Mouse (Mus musculus): ENCODE results near the gene Spon1. TPM values are rescaled to one million over a fixed set of nuclear protein-coding genes. Genes with fewer than 3 reads are reported as not detected.

Gene Spon1
- polyA plus RNA-seq, 1 experiment = 1.2 TPM

- Histone ChIP-seq H3K4me1 (ENCODE audit: control insufficient read depth, insufficient read depth, insufficient read length) (no peaks in the 10 kb centered on the region), H3K36me3 (ENCODE audit: control insufficient read depth, insufficient read depth, low read length) (peaks cover 19% of the 10 kb centered on the region), H3K4me3 (ENCODE audit: extremely low read depth, insufficient read depth, insufficient read length) (no peak overlapping the region), H3K27me3 (ENCODE audit: control insufficient read depth, insufficient read depth, low read length) (no peaks in the 10 kb centered on the region), H3K27ac (ENCODE audit: insufficient read depth, low read length) (no peak overlapping the region)
- TF ChIP-seq POLR2A (IDR thresholded peaks at IDR 0.05; ENCODE audit: low read depth, low read length) (no peak), CTCF (IDR thresholded peaks at IDR 0.05; ENCODE audit: extremely low read depth, insufficient read depth, insufficient read length, insufficient replicate concordance) (no peak)
- no peak for DNase-seq (ENCODE audit: low read depth in 1 of 2, low spot score in 2 of 2)
- 70% methylated on average over 26 of the region's 26 CpGs for WGBS
These were observed 277.5 kb downstream of the Spon1 start for GRCm38 (mm10) chr7:114042973-114043928.

GRCm38 (mm10) chr7:114043929-114044549 is 278.2 kb downstream of the Spon1 start:
- Histone ChIP-seq H3K36me3 (ENCODE audit: control insufficient read depth, insufficient read depth, low read length) (peaks cover 21% of the 10 kb centered on the region), H3K4me1 (ENCODE audit: control insufficient read depth, insufficient read depth, insufficient read length) (no peaks in the 10 kb centered on the region), H3K27ac (ENCODE audit: insufficient read depth, low read length) (no peak overlapping the region), H3K4me3 (ENCODE audit: extremely low read depth, insufficient read depth, insufficient read length) (no peak overlapping the region), H3K27me3 (ENCODE audit: control insufficient read depth, insufficient read depth, low read length) (no peaks in the 10 kb centered on the region)
- TF ChIP-seq POLR2A (IDR thresholded peaks at IDR 0.05; ENCODE audit: low read depth, low read length) (no peak), CTCF (IDR thresholded peaks at IDR 0.05; ENCODE audit: extremely low read depth, insufficient read depth, insufficient read length, insufficient replicate concordance) (no peak)
- no peak for DNase-seq (ENCODE audit: low read depth in 1 of 2, low spot score in 2 of 2)
- WGBS = 25% methylated on average over 6 of the region's 6 CpGs

- no peaks in the 10 kb centered on the region for H3K27me3 ChIP-seq (ENCODE audit: control insufficient read depth, insufficient read depth, low read length)
- H3K4me3 ChIP-seq (ENCODE audit: extremely low read depth, insufficient read depth, insufficient read length) = no peak overlapping the region
These were observed 280.0 kb downstream of the Spon1 start for GRCm38 (mm10) chr7:114045814-114046213.

GRCm38 (mm10) chr7:114053720-114054119 is 287.9 kb downstream of the Spon1 start:
- no peak overlapping the region for H3K4me3 ChIP-seq (ENCODE audit: extremely low read depth, insufficient read depth, insufficient read length)
- H3K27me3 ChIP-seq (ENCODE audit: control insufficient read depth, insufficient read depth, low read length) = no peaks in the 10 kb centered on the region
- 86% methylated on average over 4 of the region's 4 CpGs for WGBS
- no peak overlapping the region for H3K27ac ChIP-seq (ENCODE audit: insufficient read depth, low read length)
- TF ChIP-seq POLR2A (IDR thresholded peaks at IDR 0.05; ENCODE audit: low read depth, low read length) (no peak), CTCF (IDR thresholded peaks at IDR 0.05; ENCODE audit: extremely low read depth, insufficient read depth, insufficient read length, insufficient replicate concordance) (no peak)
- no peaks in the 10 kb centered on the region for H3K4me1 ChIP-seq (ENCODE audit: control insufficient read depth, insufficient read depth, insufficient read length)
- peaks cover 16% of the 10 kb centered on the region for H3K36me3 ChIP-seq (ENCODE audit: control insufficient read depth, insufficient read depth, low read length)
- DNase-seq (ENCODE audit: low read depth in 1 of 2, low spot score in 2 of 2) = no peak

More at GRCm38 (mm10) chr7:114045814-114046213, 280.0 kb downstream of the Spon1 start:
- Histone ChIP-seq H3K36me3 (ENCODE audit: control insufficient read depth, insufficient read depth, low read length) (peaks cover 24% of the 10 kb centered on the region), H3K27ac (ENCODE audit: insufficient read depth, low read length) (no peak overlapping the region), H3K4me1 (ENCODE audit: control insufficient read depth, insufficient read depth, insufficient read length) (no peaks in the 10 kb centered on the region)
- TF ChIP-seq POLR2A (IDR thresholded peaks at IDR 0.05; ENCODE audit: low read depth, low read length) (no peak), CTCF (IDR thresholded peaks at IDR 0.05; ENCODE audit: extremely low read depth, insufficient read depth, insufficient read length, insufficient replicate concordance) (no peak)
- WGBS = 82% methylated on average over 2 of the region's 2 CpGs
- DNase-seq (ENCODE audit: low read depth in 1 of 2, low spot score in 2 of 2) = no peak

- DNase-seq (ENCODE audit: low read depth in 1 of 2, low spot score in 2 of 2) = no peak
- TF ChIP-seq CTCF (IDR thresholded peaks at IDR 0.05; ENCODE audit: extremely low read depth, insufficient read depth, insufficient read length, insufficient replicate concordance) (no peak), POLR2A (IDR thresholded peaks at IDR 0.05; ENCODE audit: low read depth, low read length) (no peak)
- Histone ChIP-seq H3K27ac (ENCODE audit: insufficient read depth, low read length) (no peak overlapping the region), H3K4me3 (ENCODE audit: extremely low read depth, insufficient read depth, insufficient read length) (no peak overlapping the region), H3K36me3 (ENCODE audit: control insufficient read depth, insufficient read depth, low read length) (peaks cover 8% of the 10 kb centered on the region; the same call in 1 of the 2 replicates), H3K27me3 (ENCODE audit: control insufficient read depth, insufficient read depth, low read length) (no peaks in the 10 kb centered on the region), H3K4me1 (ENCODE audit: control insufficient read depth, insufficient read depth, insufficient read length) (no peaks in the 10 kb centered on the region)
- 92% methylated on average over 16 of the region's 16 CpGs for WGBS
These were observed 292.4 kb downstream of the Spon1 start for GRCm38 (mm10) chr7:114058166-114058565.

GRCm38 (mm10) chr7:114058927-114059441 is 293.2 kb downstream of the Spon1 start:
- Histone ChIP-seq H3K36me3 (ENCODE audit: control insufficient read depth, insufficient read depth, low read length) (peaks cover 8% of the 10 kb centered on the region; the same call in 1 of the 2 replicates), H3K27me3 (ENCODE audit: control insufficient read depth, insufficient read depth, low read length) (no peaks in the 10 kb centered on the region), H3K4me3 (ENCODE audit: extremely low read depth, insufficient read depth, insufficient read length) (no peak overlapping the region), H3K4me1 (ENCODE audit: control insufficient read depth, insufficient read depth, insufficient read length) (no peaks in the 10 kb centered on the region), H3K27ac (ENCODE audit: insufficient read depth, low read length) (no peak overlapping the region)
- WGBS = 95% methylated on average over 6 of the region's 6 CpGs
- DNase-seq (ENCODE audit: low read depth in 1 of 2, low spot score in 2 of 2) = no peak
- no peak for TF ChIP-seq POLR2A (IDR thresholded peaks at IDR 0.05; ENCODE audit: low read depth, low read length)
- no peak for TF ChIP-seq CTCF (IDR thresholded peaks at IDR 0.05; ENCODE audit: extremely low read depth, insufficient read depth, insufficient read length, insufficient replicate concordance)
